Comparison of ENCODE assay signal across 9 mouse cellular contexts in the genomic region with DNA sequence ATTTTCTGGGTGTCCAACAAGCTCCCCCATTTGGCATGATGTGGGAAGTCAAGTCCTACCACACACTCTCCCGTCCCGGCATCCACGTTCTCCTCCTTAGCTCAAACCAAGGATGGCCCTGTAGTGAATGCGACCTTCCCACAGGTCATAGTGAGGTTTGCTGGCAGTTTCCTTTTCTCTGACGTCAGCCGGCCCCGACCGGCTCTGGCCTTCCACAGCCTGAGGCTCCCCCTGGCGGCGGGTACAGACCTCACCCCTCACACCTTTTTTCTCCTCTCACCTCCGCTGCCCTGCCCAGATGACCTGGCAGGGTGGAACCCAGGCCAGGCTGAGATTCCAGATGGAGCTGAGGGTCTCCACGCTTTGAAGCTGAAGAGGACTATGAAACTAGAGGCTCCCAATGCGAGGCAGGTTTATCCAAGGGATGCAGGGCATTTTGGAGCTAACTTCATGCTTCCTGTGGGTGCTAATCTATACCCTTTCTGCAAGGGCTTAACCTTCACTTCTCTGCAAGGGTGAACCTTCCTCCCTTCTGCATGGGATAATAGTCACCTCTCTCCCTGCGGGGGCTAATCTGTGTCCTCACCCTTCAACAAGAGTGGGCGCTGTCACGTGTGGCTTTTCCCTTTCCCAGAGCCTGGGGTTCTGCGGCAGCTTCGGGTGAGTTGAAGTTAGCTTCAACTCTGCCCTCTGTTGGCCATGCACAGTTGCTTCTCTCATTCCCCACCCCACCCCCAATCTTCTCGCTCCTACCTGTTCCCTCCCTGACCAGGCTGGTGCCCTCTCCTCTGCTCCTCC. TPM values are rescaled to one million over a fixed set of nuclear protein-coding genes. Genes with fewer than 3 reads are reported as not detected.
DNase-seq lines count a peak whose midpoint lies in the region; ATAC-seq and TF ChIP-seq lines count a peak whose summit lies in the region.
"Had no signal": no experiment of that assay in that cellular context is flagged by ENCODE, and none has a peak within 500 bp of the region (broad histone marks: within the 10 kb centered on the region; RNA-seq: fewer than 3 reads in every experiment).

No protein-coding gene starts in this region.

- no peak overlapping the region; a peak in 1 of 4 replicates for H3K4me3 ChIP-seq in ES-E14 (ENCODE audit: insufficient read depth in 1 of 2, low read depth in 1 of 2, low read length in 2 of 2, poor library complexity in 1 of 2, severe bottlenecking in 1 of 2)
- no peak overlapping the region for H3K4me3 ChIP-seq in embryonic fibroblast, embryonic 13.5 days (ENCODE audit: insufficient read depth, low read length)
- H3K4me3 ChIP-seq in lung, postnatal 0 days (ENCODE audit: low read depth, low read length) = no peak overlapping the region
- H3K4me3 ChIP-seq: neural tube, embryonic 13.5 days had no signal

- no peak for TF ChIP-seq EP300 in lung, postnatal 0 days (IDR thresholded peaks at IDR 0.05)

- intact Hi-C loops in heart, postnatal 14 days (cut with DNase I) = loop anchor here (1.0 to 2.0 kb wide), 4 partner anchors 19 to 82 kb away; no protein-coding TSS in a partner anchor

- H3K9ac ChIP-seq in ES-E14 (ENCODE audit: insufficient read depth, low read depth, low read length, poor library complexity, severe bottlenecking) = no peak overlapping the region
- no peak overlapping the region for H3K9ac ChIP-seq in lung, postnatal 0 days (replicated peaks; ENCODE audit: low read depth)
- H3K9ac ChIP-seq: neural tube, embryonic 13.5 days had no signal

- ATAC-seq in lung, postnatal 0 days = peak; percentile 83

- TF ChIP-seq POLR2A in embryonic fibroblast, embryonic 13.5 days (IDR thresholded peaks at IDR 0.05; ENCODE audit: low read depth, low read length) = no peak

- no peaks in the 10 kb centered on the region for H3K36me3 ChIP-seq in ES-E14 (ENCODE audit: control insufficient read depth, insufficient read depth, low read length, poor library complexity, severe bottlenecking)
- H3K36me3 ChIP-seq in lung, postnatal 0 days (ENCODE audit: insufficient read depth, low read length) = no peaks in the 10 kb centered on the region
- H3K36me3 ChIP-seq: neural tube, embryonic 13.5 days had no signal

- peak; percentile 90 for DNase-seq in ES-E14 (ENCODE audit: low read depth, low spot score)
- DNase-seq in adrenal gland, postnatal 36 days = peak; percentile 87 to 95
- peak; percentile 83 to 89 for DNase-seq in heart, postnatal 14 days
- DNase-seq in layer of hippocampus, adult 9-10 months (ENCODE audit: low spot score) = peak; percentile 21
- DNase-seq in lung, postnatal 0 days (ENCODE audit: low spot score) = peak; percentile 91
- peak; percentile 64 to 65 for DNase-seq in right cerebral cortex, adult 2 months (ENCODE audit: low spot score in 2 of 2)
- peak; percentile 68 for DNase-seq in urinary bladder, adult 2 months (ENCODE audit: low spot score)

- TF ChIP-seq CTCF in embryonic fibroblast, embryonic 13.5 days (IDR thresholded peaks at IDR 0.05; ENCODE audit: borderline replicate concordance, insufficient read depth, low read length) = peak; percentile 52; the same call in 1 of the 2 replicates
- peak; percentile 90 for TF ChIP-seq CTCF in lung, postnatal 0 days (IDR thresholded peaks at IDR 0.05)

- H3K4me2 ChIP-seq in lung, postnatal 0 days (replicated peaks; ENCODE audit: low read depth, low read length) = no peak overlapping the region
- H3K4me2 ChIP-seq: neural tube, embryonic 13.5 days had no signal

- WGBS in lung, postnatal 0 days = 8% methylated on average over 19 of the region's 19 CpGs

- no peak overlapping the region for H3K27ac ChIP-seq in ES-E14 (ENCODE audit: insufficient read depth, low read depth, low read length, poor library complexity, severe bottlenecking)
- no peak overlapping the region for H3K27ac ChIP-seq in embryonic fibroblast, embryonic 13.5 days (ENCODE audit: insufficient read depth, low read length)
- H3K27ac ChIP-seq in lung, postnatal 0 days (ENCODE audit: low read length) = no peak overlapping the region
- H3K27ac ChIP-seq: neural tube, embryonic 13.5 days had no signal

- no peaks in the 10 kb centered on the region for H3K27me3 ChIP-seq in lung, postnatal 0 days (replicated peaks; ENCODE audit: insufficient read depth, low read length)

- H3K9me3 ChIP-seq in ES-E14 (ENCODE audit: control insufficient read depth, insufficient read depth, low read depth, low read length) = no peaks in the 10 kb centered on the region
- no peaks in the 10 kb centered on the region for H3K9me3 ChIP-seq in lung, postnatal 0 days (ENCODE audit: low read length)
- H3K9me3 ChIP-seq: neural tube, embryonic 13.5 days had no signal

- in situ Hi-C loops in ES-E14 (cut with MboI; ENCODE audit: low sequenced_read_pairs in 2 of 2, unreplicated experiment in 2 of 2) = loop anchor here in 1 of 2 experiments (5.0 kb wide), 1 partner anchor 76 kb away; a partner anchor contains a TSS

- peaks cover 4 to 16% of the 10 kb centered on the region in 2 experiments; a peak in 2 of 4 replicates for H3K4me1 ChIP-seq in ES-E14 (ENCODE audit: control insufficient read depth in 2 of 2, insufficient read depth in 2 of 2, low read length in 2 of 2, poor library complexity in 1 of 2)
- H3K4me1 ChIP-seq in embryonic fibroblast, embryonic 13.5 days (ENCODE audit: control insufficient read depth, insufficient read depth, low read length) = no peaks in the 10 kb centered on the region
- no peaks in the 10 kb centered on the region for H3K4me1 ChIP-seq in lung, postnatal 0 days (ENCODE audit: insufficient read depth, low read depth, low read length)
- H3K4me1 ChIP-seq: neural tube, embryonic 13.5 days had no signal

TF ChIP-seq in ES-E14, 5 proteins besides CTCF, POLR2A, EP300 and RAD21:
- TF ChIP-seq MAFK (IDR thresholded peaks at IDR 0.05; ENCODE audit: insufficient read depth, low read depth, low read length) (no peak), ZC3H11A (IDR thresholded peaks at IDR 0.05; ENCODE audit: borderline replicate concordance, low read depth, low read length) (peak; percentile 77; the same call in 1 of the 2 replicates)

RNA-seq across cellular contexts. Expression of a gene that starts 5.5 kb away (rescaled TPM):
- total RNA-seq in ES-E14 (2012; rRNA removed) = not detected in 2 replicates
- total RNA-seq in adrenal gland, postnatal 36 days (2021) = not detected
- not detected in 2 replicates for polyA plus RNA-seq in embryonic fibroblast, embryonic 13.5 days (2011; ENCODE audit: insufficient read length, low read depth, missing spikeins)
- not detected for total RNA-seq in heart, postnatal 14 days (2021)
- polyA plus RNA-seq in lung, postnatal 0 days (2015; fragmentation: Nextera tagmentation; extraction: Ambion mirVana) = not detected in 2 replicates
- not detected in 2 replicates for polyA plus RNA-seq in urinary bladder, adult 2 months (2012; rRNA removed)
- polyA plus RNA-seq: neural tube, embryonic 13.5 days had no signal

RNA-seq across cellular contexts. Expression of a gene that starts 12.6 kb away (rescaled TPM):
- total RNA-seq in ES-E14 (2012; rRNA removed) = not detected in 2 replicates
- total RNA-seq in adrenal gland, postnatal 36 days (2021) = not detected
- not detected in 2 replicates for polyA plus RNA-seq in embryonic fibroblast, embryonic 13.5 days (2011; ENCODE audit: insufficient read length, low read depth, missing spikeins)
- total RNA-seq in heart, postnatal 14 days (2021) = not detected
- not detected in 2 replicates for polyA plus RNA-seq in lung, postnatal 0 days (2015; fragmentation: Nextera tagmentation; extraction: Ambion mirVana)
- polyA plus RNA-seq in urinary bladder, adult 2 months (2012; rRNA removed) = 0.27 TPM in 1 of 2 replicates, not detected in the other
- polyA plus RNA-seq: neural tube, embryonic 13.5 days had no signal

RNA-seq across cellular contexts. Expression of a gene that starts 17.9 kb away (rescaled TPM):
- not detected in 2 replicates for total RNA-seq in ES-E14 (2012; rRNA removed)
- not detected for total RNA-seq in adrenal gland, postnatal 36 days (2021)
- not detected in 2 replicates for polyA plus RNA-seq in embryonic fibroblast, embryonic 13.5 days (2011; ENCODE audit: insufficient read length, low read depth, missing spikeins)
- not detected for total RNA-seq in heart, postnatal 14 days (2021)
- not detected in 2 replicates for polyA plus RNA-seq in lung, postnatal 0 days (2015; fragmentation: Nextera tagmentation; extraction: Ambion mirVana)
- polyA plus RNA-seq in urinary bladder, adult 2 months (2012; rRNA removed) = not detected in 2 replicates
- polyA plus RNA-seq: neural tube, embryonic 13.5 days had no signal

RNA-seq across cellular contexts. Expression of a gene that starts 18.9 kb away (rescaled TPM):
- 0.18 and 0.32 TPM in 2 replicates for total RNA-seq in ES-E14 (2012; rRNA removed)
- total RNA-seq in adrenal gland, postnatal 36 days (2021) = under 1 TPM in 1 of 2 experiments, not detected in 1; 0.20 TPM
- not detected in 2 replicates for polyA plus RNA-seq in embryonic fibroblast, embryonic 13.5 days (2011; ENCODE audit: insufficient read length, low read depth, missing spikeins)
- total RNA-seq in heart, postnatal 14 days (2021) = not detected
- not detected in 2 replicates for polyA plus RNA-seq in lung, postnatal 0 days (2015; fragmentation: Nextera tagmentation; extraction: Ambion mirVana)
- polyA plus RNA-seq in urinary bladder, adult 2 months (2012; rRNA removed) = 0.67 and 1.1 TPM in 2 replicates
- polyA plus RNA-seq: neural tube, embryonic 13.5 days had no signal

Comparison
In these comparisons a context has a peak if more than half of its experiments do, and no peak if none do; other contexts are left out.
1. DNase-seq: peak in every context shown above with its lines; median percentile 91 in adrenal gland, postnatal 36 days; 91 in lung, postnatal 0 days; 90 in ES-E14; 86 in heart, postnatal 14 days; 68 in urinary bladder, adult 2 months; 64 in right cerebral cortex, adult 2 months; 21 in layer of hippocampus, adult 9-10 months.